Mouse (Mus musculus) small intestine, adult 2 months (tissue): ENCODE results near the gene Atp6v0a4.

Experiments used
- CTCF ChIP-seq: fragments of 200-500 bp; IDR thresholded peaks from 2 replicates; pipeline ENCODE4 v1.5.1; 2012; ENCODE audit warnings: low read depth, mild to moderate bottlenecking, control low read depth, inconsistent platforms, low read length, moderate library complexity, mixed read lengths; ENCODE audit not compliant: insufficient replicate concordance, insufficient read length; ENCODE audit errors: extremely low read depth
- POLR2A ChIP-seq: fragments of 200-500 bp; IDR thresholded peaks from 2 replicates; pipeline ENCODE4 v1.6.1; 2012; ENCODE audit warnings: low read depth, mild to moderate bottlenecking, control low read depth, inconsistent platforms, low read length, moderate library complexity

DNA sequence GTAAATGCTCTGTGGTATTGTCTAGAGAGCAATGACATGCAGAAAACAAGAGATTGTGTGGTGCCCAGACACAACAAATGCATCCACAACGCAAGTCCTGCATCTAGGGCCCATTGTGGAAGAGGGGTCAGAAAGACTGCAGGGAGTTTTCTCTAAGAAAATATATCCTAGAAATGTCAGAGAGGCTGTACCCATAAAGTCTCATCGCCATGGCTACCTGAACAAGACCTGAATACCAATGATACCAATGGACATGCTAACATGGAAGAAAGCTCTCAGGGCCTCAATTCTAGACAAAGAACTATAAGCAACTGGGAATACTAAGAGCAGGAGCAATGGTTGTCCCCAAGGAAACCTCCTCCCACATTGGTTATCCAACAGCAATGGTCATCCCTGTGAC is 111.6 kb downstream of the Atp6v0a4 start:
- TF ChIP-seq POLR2A: no peak
- TF ChIP-seq CTCF: no peak
